41 mouse cellular contexts compared by ENCODE assay signal in the genomic region with DNA sequence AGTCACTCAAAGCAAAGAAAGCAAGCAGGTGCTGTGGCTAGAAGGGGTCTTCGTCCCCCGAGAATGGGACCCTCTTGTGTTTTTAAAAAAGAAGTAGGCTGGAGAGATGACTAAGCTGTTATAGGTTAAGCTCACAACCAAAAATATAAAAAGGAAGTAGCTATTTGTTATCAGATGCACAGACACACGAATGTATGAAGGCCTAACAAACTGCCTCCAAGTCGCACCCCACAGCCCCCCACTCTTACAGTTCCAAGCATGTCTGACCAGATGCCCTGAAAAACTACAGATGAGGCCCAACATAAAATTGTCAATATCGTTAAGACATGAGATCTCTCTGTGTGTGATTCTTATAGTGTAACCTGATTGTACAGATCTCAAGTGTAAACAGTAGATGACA. TPM values are rescaled to one million over a fixed set of nuclear protein-coding genes. Genes with fewer than 3 reads are reported as not detected.
"Had no signal": no experiment of that assay in that cellular context is flagged by ENCODE, and none has a peak within 500 bp of the region (broad histone marks: within the 10 kb centered on the region; RNA-seq: fewer than 3 reads in every experiment).

No protein-coding gene starts in this region.

- H3K9ac ChIP-seq: limb, embryonic 12.5 days; limb, embryonic 13.5 days; limb, embryonic 15.5 days; liver, embryonic 12.5 days; liver, embryonic 13.5 days; liver, embryonic 14.5 days; liver, embryonic 15.5 days; liver, postnatal 0 days; lung, embryonic 14.5 days; lung, embryonic 15.5 days; midbrain, embryonic 12.5 days; midbrain, embryonic 13.5 days; midbrain, embryonic 15.5 days; neural tube, embryonic 12.5 days had no signal

- DNase-seq: left cerebral cortex, postnatal 4 days; liver, embryonic 13.5 days; liver, postnatal 0 days; lung, adult 18-20 months; lung, adult 2 months; lung, embryonic 14.5 days; lung, postnatal 10 days; lung, postnatal 14 days; lung, postnatal 36 days; lung, postnatal 4 days; midbrain, embryonic 14.5 days had no signal

- H3K36me3 ChIP-seq: limb, embryonic 10.5 days; limb, embryonic 12.5 days; limb, embryonic 13.5 days; limb, embryonic 15.5 days; liver, embryonic 12.5 days; liver, embryonic 13.5 days; liver, embryonic 15.5 days; lung, embryonic 15.5 days; midbrain, embryonic 10.5 days; midbrain, embryonic 12.5 days; midbrain, embryonic 13.5 days; midbrain, embryonic 15.5 days; neural tube, embryonic 12.5 days had no signal

- H3K27ac ChIP-seq: limb, embryonic 10.5 days; limb, embryonic 12.5 days; limb, embryonic 13.5 days; limb, embryonic 15.5 days; liver, embryonic 12.5 days; liver, embryonic 13.5 days; liver, embryonic 14.5 days; liver, embryonic 15.5 days; lung, embryonic 15.5 days; macrophage; midbrain, embryonic 10.5 days; midbrain, embryonic 12.5 days; midbrain, embryonic 13.5 days; midbrain, embryonic 15.5 days; neural tube, embryonic 12.5 days had no signal

- ATAC-seq: liver, embryonic 12.5 days; liver, postnatal 0 days; lung, postnatal 0 days; midbrain, embryonic 13.5 days; midbrain, embryonic 15.5 days; midbrain, embryonic 16.5 days had no signal

- H3K4me1 ChIP-seq: liver, embryonic 13.5 days; liver, embryonic 15.5 days; lung, embryonic 15.5 days; midbrain, embryonic 12.5 days; midbrain, embryonic 13.5 days; midbrain, embryonic 15.5 days; neural tube, embryonic 12.5 days had no signal

- H3K27me3 ChIP-seq: limb, embryonic 15.5 days; liver, embryonic 15.5 days; lung, embryonic 15.5 days; midbrain, embryonic 12.5 days; midbrain, embryonic 15.5 days; neural tube, embryonic 12.5 days had no signal

- H3K9me3 ChIP-seq: limb, embryonic 10.5 days; limb, embryonic 12.5 days; limb, embryonic 13.5 days; limb, embryonic 15.5 days; liver, embryonic 12.5 days; liver, embryonic 13.5 days; liver, embryonic 15.5 days; lung, embryonic 15.5 days; megakaryocyte, embryonic 14.5 days; midbrain, embryonic 10.5 days; midbrain, embryonic 12.5 days; midbrain, embryonic 13.5 days; midbrain, embryonic 15.5 days; neural tube, embryonic 12.5 days had no signal

- H3K4me3 ChIP-seq: limb, embryonic 10.5 days; limb, embryonic 12.5 days; limb, embryonic 13.5 days; limb, embryonic 15.5 days; liver, embryonic 12.5 days; liver, embryonic 13.5 days; liver, embryonic 15.5 days; lung, embryonic 15.5 days; megakaryocyte, embryonic 14.5 days; midbrain, embryonic 10.5 days; midbrain, embryonic 12.5 days; midbrain, embryonic 13.5 days; midbrain, embryonic 15.5 days; myocyte; neural tube, embryonic 12.5 days had no signal

RNA-seq across cellular contexts. Expression of a gene that starts 23.6 kb away (rescaled TPM):
- total RNA-seq: left cerebral cortex, postnatal 4 days; megakaryocyte progenitor cell, adult 5-6 weeks; megakaryocyte, adult 5-6 weeks; megakaryocyte-erythroid progenitor cell, adult 5-6 weeks; midbrain, postnatal 0 days; monocyte, adult 5-6 weeks had no signal
- polyA plus RNA-seq: limb, embryonic 10.5 days; limb, embryonic 11.5 days; limb, embryonic 12.5 days; limb, embryonic 13.5 days; limb, embryonic 14.5 days; limb, embryonic 15.5 days; lung, embryonic 14.5 days; lung, embryonic 15.5 days; lung, embryonic 16.5 days; lung, postnatal 0 days; macrophage; midbrain, embryonic 10.5 days; midbrain, embryonic 11.5 days; midbrain, embryonic 12.5 days; midbrain, embryonic 13.5 days; midbrain, embryonic 14.5 days; midbrain, embryonic 15.5 days; midbrain, embryonic 16.5 days had no signal

RNA-seq across cellular contexts. Expression of a gene that starts 52.5 kb away (rescaled TPM):
- total RNA-seq: left cerebral cortex, postnatal 25 days; liver, adult 2 months; megakaryocyte, adult 5-6 weeks; megakaryocyte-erythroid progenitor cell, adult 5-6 weeks; midbrain, postnatal 0 days; monocyte, adult 5-6 weeks had no signal
- polyA plus RNA-seq: liver, adult 2 months; liver, embryonic 12.5 days; liver, embryonic 13.5 days; liver, embryonic 15.5 days; liver, embryonic 16.5 days; liver, postnatal 0 days; lung, postnatal 0 days; macrophage; midbrain, embryonic 14.5 days had no signal
